Mouse (Mus musculus) liver, embryonic 14.5 days (tissue): Measurements from ENCODE around the gene Parp12. TPM values are rescaled to one million over a fixed set of nuclear protein-coding genes. Genes with fewer than 3 reads are reported as not detected.

Source experiments
- ATAC-seq: fragments of 200-750 bp; cut with Nextera tagmentation; 2 replicates; pipeline ENCODE4 v1.8.0; 2017; ENCODE audit warnings: moderate number of reproducible peaks, mild to moderate bottlenecking, moderate library complexity; ENCODE audit not compliant: insufficient read depth
- DNase-seq, 3 experiments: peaks; one replicate each; pipeline ENCODE4 v3.0.0-alpha.2; 2012 to 2013; ENCODE audit warnings: low read depth in 3 of 3, low spot score in 3 of 3
- H3K27ac ChIP-seq: fragments of 300-500 bp; sonication (generic); 2 replicates; pipeline ENCODE4 v1.5.1; 2014; ENCODE audit warnings: moderate library complexity, mild to moderate bottlenecking, control low read depth, inconsistent platforms
- H3K27me3 ChIP-seq: fragments of 300-500 bp; sonication (generic); 2 replicates; pipeline ENCODE4 v1.6.1; 2014; ENCODE audit warnings: mild to moderate bottlenecking, low read length, moderate library complexity; ENCODE audit not compliant: control insufficient read depth, insufficient read depth
- H3K36me3 ChIP-seq: fragments of 300-500 bp; sonication (generic); replicated peaks from 2 replicates; pipeline ENCODE4 v1.6.1; 2014; ENCODE audit warnings: low read depth; ENCODE audit not compliant: control insufficient read depth, insufficient read depth
- H3K4me1 ChIP-seq, 2 experiments: fragments of 200-500 bp in 1 of 2; fragments of 300-500 bp in 1 of 2; sonication (generic) in 1 of 2; replicated peaks; 2 replicates each; pipeline ENCODE4 v1.6.1; 2012 to 2014; ENCODE audit warnings: antibody characterized with exemption in 1 of 2, inconsistent platforms in 1 of 2, low read length in 1 of 2; ENCODE audit not compliant: control insufficient read depth in 2 of 2, insufficient read depth in 2 of 2
- H3K4me2 ChIP-seq: fragments of 300-500 bp; sonication (generic); 2 replicates; pipeline ENCODE4 v1.6.1; 2014; ENCODE audit warnings: low read depth, mild to moderate bottlenecking, control low read depth, moderate library complexity
- H3K4me3 ChIP-seq, 2 experiments: fragments of 200-500 bp in 1 of 2; fragments of 300-500 bp in 1 of 2; sonication (generic) in 1 of 2; 2 replicates each; pipeline ENCODE4 v1.5.1; 2012 to 2014; ENCODE audit warnings: low read depth in 2 of 2, low read length in 2 of 2, mild to moderate bottlenecking in 2 of 2, control low read depth in 1 of 2, inconsistent platforms in 1 of 2, moderate library complexity in 1 of 2; ENCODE audit not compliant: insufficient read depth in 1 of 2
- H3K9ac ChIP-seq: fragments of 300-500 bp; sonication (generic); replicated peaks from 2 replicates; pipeline ENCODE4 v1.6.1; 2014; ENCODE audit warnings: mild to moderate bottlenecking, control low read depth, moderate library complexity
- H3K9me3 ChIP-seq: fragments of 300-500 bp; sonication (generic); 2 replicates; pipeline ENCODE4 v1.6.1; 2016; ENCODE audit warnings: low read length, mixed read lengths; ENCODE audit not compliant: control insufficient read depth
- CTCF ChIP-seq: IDR thresholded peaks from 2 replicates; pipeline ENCODE4 v1.5.1; 2016; ENCODE audit warnings: antibody characterized with exemption, low read depth, control low read depth
- EP300 ChIP-seq: IDR thresholded peaks from 2 replicates; pipeline ENCODE4 v1.6.1; 2016; ENCODE audit warnings: antibody characterized with exemption, low read depth
- WGBS: fragments of 180-500 bp; shearing (Covaris S2); extraction: QIAGEN DNeasy Blood & Tissue Kit; methylation state at CpG from one replicate; pipeline ENCODE4 v1.1.7; 2014; ENCODE audit not compliant: insufficient replicate concordance; 5-methylcytosine and 5-hydroxymethylcytosine counted together
- polyA plus RNA-seq, 2 experiments: library from polyadenylated mRNA; depleted of rRNA in 1 of 2; stranded (reverse) in 1 of 2; unstranded in 1 of 2; fragments of >200 nt; fragmentation: Nextera tagmentation in 1 of 2; extraction: Ambion mirVana in 1 of 2; gene quantifications; 2 replicates each; pipeline versions ENCODE4 v1.2.1 to v1.2.3; 2012 to 2014

Gene Parp12
- polyA plus RNA-seq, 2 experiments = 2.8 to 4.3 TPM

GRCm38 (mm10) chr6:39066935-39067578 is 51.1 kb downstream of the Parp12 start:
- peak; percentile 39; the same call in 1 of the 2 replicates for ATAC-seq
- Histone ChIP-seq H3K27me3 (no peaks in the 10 kb centered on the region), H3K9ac (no peak overlapping the region), H3K4me3 (no peak overlapping the region), H3K4me2 (no peak overlapping the region), H3K9me3 (no peaks in the 10 kb centered on the region), H3K4me1 (no peaks in the 10 kb centered on the region), H3K36me3 (no peaks in the 10 kb centered on the region), H3K27ac (no peak overlapping the region)
- TF ChIP-seq CTCF (peak; percentile 93), EP300 (no peak)
- DNase-seq = peak; percentile 40 to 55 (median 50)
- 43% methylated on average over 12 of the region's 12 CpGs for WGBS

DNA sequence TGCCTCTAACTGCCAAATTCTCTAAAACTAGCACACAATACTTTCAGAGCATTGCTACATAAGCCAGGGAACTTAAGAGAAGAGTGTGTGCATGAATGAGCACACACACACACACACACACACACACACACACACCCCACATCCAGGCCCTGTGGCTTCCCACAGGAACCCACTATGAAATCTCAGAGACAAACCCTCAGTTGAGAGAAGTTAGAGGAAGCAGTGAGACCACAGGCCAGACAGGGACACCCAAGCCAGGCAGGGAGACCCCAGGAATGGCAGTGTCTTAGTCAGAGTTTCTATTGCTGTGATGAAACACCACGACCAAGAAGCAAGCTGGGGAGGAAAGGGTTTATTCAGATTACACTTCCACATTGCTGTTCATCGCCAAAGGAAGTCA is 54.6 kb downstream of the Parp12 start:
- DNase-seq = no peak
- no peaks in the 10 kb centered on the region for H3K9me3 ChIP-seq
- no peaks in the 10 kb centered on the region for H3K27me3 ChIP-seq
- H3K36me3 ChIP-seq = no peaks in the 10 kb centered on the region
- no peak overlapping the region for H3K27ac ChIP-seq
- 23% methylated on average over 2 of the region's 2 CpGs for WGBS
- H3K9ac ChIP-seq = no peak overlapping the region
- no peak overlapping the region for H3K4me3 ChIP-seq
- H3K4me2 ChIP-seq = no peak overlapping the region
- no peak for ATAC-seq
- H3K4me1 ChIP-seq = peaks cover 0 to 26% of the 10 kb centered on the region in 2 experiments; a peak in 2 of 4 replicates
- no peak for TF ChIP-seq CTCF
- no peak for TF ChIP-seq EP300

GRCm38 (mm10) chr6:39061180-39061579 is 57.0 kb downstream of the Parp12 start:
- no peak for ATAC-seq
- DNase-seq = no peak
- no peak for TF ChIP-seq EP300
- TF ChIP-seq CTCF = no peak
- 43% methylated on average over 4 of the region's 4 CpGs for WGBS
- H3K36me3 ChIP-seq = no peaks in the 10 kb centered on the region
- no peak overlapping the region for H3K4me2 ChIP-seq
- no peak overlapping the region for H3K27ac ChIP-seq
- H3K4me1 ChIP-seq = peaks cover 0 to 30% of the 10 kb centered on the region in 2 experiments; a peak in 2 of 4 replicates
- no peaks in the 10 kb centered on the region for H3K9me3 ChIP-seq
- no peak overlapping the region for H3K4me3 ChIP-seq
- H3K9ac ChIP-seq = no peak overlapping the region
- H3K27me3 ChIP-seq = no peaks in the 10 kb centered on the region

DNA sequence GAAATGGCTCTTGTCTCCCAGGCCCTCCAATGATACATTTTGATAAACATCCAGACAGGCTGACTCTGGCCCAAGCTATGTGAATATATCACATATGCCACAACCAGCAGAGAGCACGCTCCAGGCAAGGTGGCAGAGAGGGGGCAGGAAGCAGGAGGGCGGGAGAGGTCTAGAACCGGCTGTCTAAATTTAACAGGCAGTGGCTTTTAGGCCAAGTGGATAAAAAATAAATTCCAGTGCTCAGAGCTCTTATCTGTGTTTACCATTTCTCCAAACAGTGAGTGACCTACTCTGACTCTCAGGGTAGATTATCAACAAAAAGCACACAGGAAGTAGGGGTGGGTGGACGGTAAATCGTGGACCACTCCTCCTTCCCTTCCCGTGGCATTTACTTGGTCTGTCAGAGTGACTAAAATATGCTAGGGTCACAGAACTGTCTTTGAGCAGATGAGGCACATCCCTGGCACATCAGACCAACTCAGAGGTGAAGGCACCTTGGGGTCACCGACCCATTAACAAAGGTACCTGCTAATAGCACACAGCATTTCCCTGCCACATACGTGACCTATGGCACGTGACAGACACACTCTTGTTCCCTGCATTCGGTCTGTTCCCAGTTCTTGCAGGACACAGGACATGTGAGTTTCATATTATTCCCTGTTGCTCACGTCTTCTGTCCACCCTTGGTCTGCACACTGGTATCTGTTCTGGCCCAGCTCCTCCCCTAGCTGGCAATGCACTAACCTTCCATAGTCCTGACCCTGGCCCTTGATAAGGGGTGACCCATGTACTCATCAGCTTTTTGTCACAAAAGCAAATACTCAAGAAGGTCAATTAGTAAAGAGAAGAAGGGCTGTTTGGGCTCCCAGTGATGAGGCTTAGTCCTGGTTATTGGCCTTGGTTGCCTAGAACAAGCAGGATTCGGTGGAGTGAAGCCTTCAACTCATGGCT is 58.3 kb downstream of the Parp12 start:
- Histone ChIP-seq H3K9ac (no peak overlapping the region), H3K27me3 (no peaks in the 10 kb centered on the region), H3K4me2 (no peak overlapping the region), H3K27ac (peak overlapping the region; percentile 16), H3K9me3 (no peaks in the 10 kb centered on the region), H3K4me3 (no peak overlapping the region), H3K4me1 (peaks cover 0 to 30% of the 10 kb centered on the region in 2 experiments; a peak in 2 of 4 replicates), H3K36me3 (no peaks in the 10 kb centered on the region)
- TF ChIP-seq CTCF = no peak
- no peak for TF ChIP-seq EP300
- WGBS = 21% methylated on average over 12 of the region's 12 CpGs
- ATAC-seq (peak; percentile 78), DNase-seq (peak; percentile 27 to 39 (median 29))

- ATAC-seq = no peak
- Histone ChIP-seq H3K9ac (no peak overlapping the region), H3K27ac (no peak overlapping the region), H3K4me1 (peaks cover 0 to 30% of the 10 kb centered on the region in 2 experiments; a peak in 2 of 4 replicates), H3K27me3 (no peaks in the 10 kb centered on the region), H3K4me2 (no peak overlapping the region), H3K36me3 (no peaks in the 10 kb centered on the region), H3K9me3 (no peaks in the 10 kb centered on the region), H3K4me3 (no peak overlapping the region)
- no peak for DNase-seq
- TF ChIP-seq EP300 = no peak
- no peak for TF ChIP-seq CTCF
- 23% methylated on average over 3 of the region's 3 CpGs for WGBS
These were observed 59.2 kb downstream of the Parp12 start for GRCm38 (mm10) chr6:39058936-39059335.
